Mouse (Mus musculus) embryonic stem cell, embryonic (primary cell): ENCODE data around the gene Slco1a4.
"Not testable (repeated sequence)": the region's sequence is repeated elsewhere in the genome, so short reads cannot be mapped to it uniquely, and the experiment has no call there.

Experiments
- CTCF ChIA-PET, 4 experiments: fragments of 300-600 bp in 2 of 4; fragments of 350-600 bp in 2 of 4; sonication (Branson Sonifier 250); formaldehyde crosslinking; loops; one replicate each; lab custom pipeline; 2022; ENCODE audit warnings: inconsistent platforms in 2 of 4; lab: Charles Lee
- POLR2A ChIA-PET, 4 experiments: fragments of 300-600 bp in 2 of 4; fragments of 350-600 bp in 2 of 4; sonication (Branson Sonifier 250); formaldehyde crosslinking; loops; one replicate each; lab custom pipeline; 2022; ENCODE audit warnings: antibody characterized with exemption in 4 of 4, inconsistent platforms in 1 of 4; lab: Charles Lee

The Slco1a4 gene

GRCm38 (mm10) chr6:141856085-141856484 lies at the start of gene Slco1a4:
Gene Slco1a4, minus strand, starts transcription at chr6:141856199.
- POLR2A ChIA-PET = interaction anchor here in 1 of 4 experiments (0.8 kb wide), 1 partner anchor 9 kb away, joined by 5 read pairs; no protein-coding TSS in a partner anchor

GRCm38 (mm10) chr6:141898197-141898596 lies 42.2 kb upstream of the Slco1a4 start:
- POLR2A ChIA-PET = no interaction called here
- CTCF ChIA-PET = no interaction called here

More at GRCm38 (mm10) chr6:141856085-141856484, at the start of gene Slco1a4:
- CTCF ChIA-PET = no interaction called here

- POLR2A ChIA-PET = no interaction called here
- CTCF ChIA-PET = no interaction called here
These were observed 33.7 kb upstream of the Slco1a4 start for GRCm38 (mm10) chr6:141889723-141890122.

- ChIA-PET CTCF (no interaction called here), POLR2A (no interaction called here)
These were observed 32.2 kb upstream of the Slco1a4 start for GRCm38 (mm10) chr6:141888248-141888647.

GRCm38 (mm10) chr6:141882581-141882980 lies 26.6 kb upstream of the Slco1a4 start:
- ChIA-PET POLR2A (no interaction called here), CTCF (interaction anchor here in 1 of 4 experiments (1.1 kb wide), 1 partner anchor 26 kb away, joined by 3 read pairs; no protein-coding TSS in a partner anchor)

GRCm38 (mm10) chr6:141875742-141876141 lies 19.7 kb upstream of the Slco1a4 start:
- POLR2A ChIA-PET = not testable (repeated sequence)

GRCm38 (mm10) chr6:141871711-141872110 lies 15.7 kb upstream of the Slco1a4 start:
- ChIA-PET CTCF (no interaction called here), POLR2A (interaction anchor here in 1 of 4 experiments (0.5 kb wide), 1 partner anchor 176 kb away, joined by 6 read pairs; no protein-coding TSS in a partner anchor)

More at GRCm38 (mm10) chr6:141875742-141876141, 19.7 kb upstream of the Slco1a4 start:
- CTCF ChIA-PET = not testable (repeated sequence)

GRCm38 (mm10) chr6:141868735-141869134 lies 12.7 kb upstream of the Slco1a4 start:
- POLR2A ChIA-PET = interaction anchor here in 1 of 4 experiments (0.7 kb wide), 1 partner anchor 518 kb away, joined by 6 read pairs; no protein-coding TSS in a partner anchor

GRCm38 (mm10) chr6:141866026-141866425 lies 10.0 kb upstream of the Slco1a4 start:
- POLR2A ChIA-PET = interaction anchor here in 1 of 4 experiments (0.6 kb wide), 1 partner anchor 220 kb away, joined by 3 read pairs; no protein-coding TSS in a partner anchor
- CTCF ChIA-PET = no interaction called here

More at GRCm38 (mm10) chr6:141868735-141869134, 12.7 kb upstream of the Slco1a4 start:
- CTCF ChIA-PET = no interaction called here

GRCm38 (mm10) chr6:141857735-141858531 lies 1.9 kb upstream of the Slco1a4 start:
- ChIA-PET POLR2A (interaction anchor here in 1 of 4 experiments (1.1 kb wide), 1 partner anchor 20 kb away, joined by 3 read pairs; no protein-coding TSS in a partner anchor), CTCF (no interaction called here)

- CTCF ChIA-PET = no interaction called here
These were observed 2.4 kb downstream of the Slco1a4 start for GRCm38 (mm10) chr6:141853616-141854015.

GRCm38 (mm10) chr6:141849051-141849450 lies 6.9 kb downstream of the Slco1a4 start:
- POLR2A ChIA-PET = no interaction called here
- CTCF ChIA-PET = interaction anchor here in 1 of 4 experiments (0.6 kb wide), 1 partner anchor 57 kb away, joined by 3 read pairs; no protein-coding TSS in a partner anchor

More at GRCm38 (mm10) chr6:141853616-141854015, 2.4 kb downstream of the Slco1a4 start:
- POLR2A ChIA-PET = no interaction called here

- CTCF ChIA-PET = interaction anchor here in 3 of 4 experiments (0.5 to 1.9 kb wide), 11 partner anchors 22 to 1030 kb away, joined by 3 to 11 read pairs (median 4); no protein-coding TSS in a partner anchor
- POLR2A ChIA-PET = interaction anchor here in 1 of 4 experiments (0.5 kb wide), 1 partner anchor 93 kb away, joined by 3 read pairs; no protein-coding TSS in a partner anchor
These were observed 58.2 kb downstream of the Slco1a4 start for GRCm38 (mm10) chr6:141797837-141798236.

GRCm38 (mm10) chr6:141774476-141774875 lies 81.5 kb downstream of the Slco1a4 start:
- ChIA-PET POLR2A (no interaction called here), CTCF (no interaction called here)

- CTCF ChIA-PET = no interaction called here
- POLR2A ChIA-PET = no interaction called here
These were observed 82.3 kb downstream of the Slco1a4 start, which contains the start of gene Gm5724 for GRCm38 (mm10) chr6:141773710-141774109. Gene Gm5724, minus strand, starts transcription at chr6:141773810.
